Mouse (Mus musculus) brain, embryonic 14.5 days (tissue): ENCODE results near the gene Chrnb4. TPM values are rescaled to one million over a fixed set of nuclear protein-coding genes. Genes with fewer than 3 reads are reported as not detected.

Experiments used
- DNase-seq: peaks from one replicate; pipeline ENCODE4 v3.0.0-alpha.2; 2011; ENCODE audit warnings: low read depth
- CTCF ChIP-seq: fragments of 200-500 bp; IDR thresholded peaks from 2 replicates; pipeline ENCODE4 v1.5.1; 2012; ENCODE audit warnings: inconsistent platforms, mild to moderate bottlenecking, moderate library complexity, borderline replicate concordance; ENCODE audit not compliant: insufficient read depth, insufficient read length; ENCODE audit errors: extremely low read depth
- POLR2A ChIP-seq: fragments of 200-500 bp; IDR thresholded peaks from 2 replicates; pipeline ENCODE4 v1.6.1; 2012; ENCODE audit warnings: mild to moderate bottlenecking, inconsistent platforms, borderline replicate concordance; ENCODE audit not compliant: poor library complexity, insufficient read depth, insufficient read length, severe bottlenecking; ENCODE audit errors: extremely low read depth
- polyA plus RNA-seq: library from polyadenylated mRNA; depleted of rRNA; stranded (reverse); fragments of >200 nt; gene quantifications from 2 replicates; pipeline ENCODE4 v1.2.3, GENCODE M21; 2012

Chrnb4 gene
- polyA plus RNA-seq, 1 experiment, result 2.1 TPM

DNA sequence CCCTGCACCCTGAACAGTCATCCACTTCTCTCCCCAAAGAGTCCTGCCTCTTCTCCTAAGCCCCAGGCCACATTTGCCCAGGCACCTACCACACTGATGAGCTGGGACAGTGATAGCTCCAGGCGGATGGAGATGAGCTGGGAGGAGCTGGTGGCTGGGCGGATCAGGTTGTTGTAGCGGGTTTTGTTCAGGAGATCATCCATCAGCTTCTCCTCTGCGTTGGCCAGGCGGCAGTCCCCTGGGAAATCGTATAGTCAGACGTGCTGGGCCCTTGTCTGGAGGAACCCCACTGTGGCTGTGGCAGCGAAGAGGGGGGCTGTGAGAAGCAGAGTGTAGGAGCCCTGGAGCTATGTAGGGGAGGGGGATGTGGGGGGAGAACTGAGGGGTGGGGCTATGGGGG lies 4.9 kb downstream of the Chrnb4 start:
- TF ChIP-seq CTCF (no peak), POLR2A (no peak)
- no peak for DNase-seq

DNA sequence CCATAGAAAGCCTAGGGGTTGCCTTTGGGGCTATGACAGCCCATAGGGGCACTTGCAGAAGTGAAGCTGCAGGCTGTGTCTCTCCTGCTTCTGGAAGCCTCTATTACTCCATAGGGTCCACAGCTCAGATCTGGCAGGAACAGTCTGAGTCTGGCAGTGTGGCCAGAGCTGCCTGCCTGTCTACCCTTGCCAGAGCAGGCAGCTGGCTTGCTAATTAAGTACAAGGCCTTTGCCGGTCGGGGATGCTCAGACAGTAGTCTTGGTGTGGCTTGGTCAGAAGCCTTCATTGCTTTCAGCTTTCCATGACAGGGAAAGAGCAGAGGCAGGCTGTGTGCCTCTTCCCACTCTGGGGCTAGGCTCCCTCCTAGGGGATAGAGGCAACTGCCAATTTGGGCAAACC lies 7.2 kb downstream of the Chrnb4 start:
- peak; percentile 66 for DNase-seq

DNA sequence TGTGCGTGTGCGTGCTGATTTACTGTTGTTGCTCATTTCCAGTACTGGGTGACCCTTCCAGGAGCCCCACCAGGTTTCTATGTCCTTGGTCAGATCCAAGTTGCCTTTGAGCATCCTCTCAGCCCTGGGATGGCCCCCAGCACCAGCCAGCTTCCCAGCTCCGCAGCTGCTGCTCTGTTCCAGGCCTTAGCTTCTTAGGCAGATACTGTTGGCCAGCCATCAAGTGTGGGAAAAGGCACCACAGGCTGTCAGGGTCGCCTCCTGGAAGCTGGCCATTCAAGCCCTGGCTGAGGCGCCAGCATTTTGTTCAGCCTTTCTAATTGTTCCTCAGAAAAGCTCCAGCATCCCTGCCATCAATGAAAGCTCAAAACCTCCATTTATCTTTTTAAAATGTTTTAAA lies 8.6 kb downstream of the Chrnb4 start:
- DNase-seq, result peak; percentile 75
- TF ChIP-seq POLR2A (no peak), CTCF (no peak)

More for the DNA sequence above, 7.2 kb downstream of the Chrnb4 start:
- no peak for TF ChIP-seq CTCF
- TF ChIP-seq POLR2A, result no peak

DNA sequence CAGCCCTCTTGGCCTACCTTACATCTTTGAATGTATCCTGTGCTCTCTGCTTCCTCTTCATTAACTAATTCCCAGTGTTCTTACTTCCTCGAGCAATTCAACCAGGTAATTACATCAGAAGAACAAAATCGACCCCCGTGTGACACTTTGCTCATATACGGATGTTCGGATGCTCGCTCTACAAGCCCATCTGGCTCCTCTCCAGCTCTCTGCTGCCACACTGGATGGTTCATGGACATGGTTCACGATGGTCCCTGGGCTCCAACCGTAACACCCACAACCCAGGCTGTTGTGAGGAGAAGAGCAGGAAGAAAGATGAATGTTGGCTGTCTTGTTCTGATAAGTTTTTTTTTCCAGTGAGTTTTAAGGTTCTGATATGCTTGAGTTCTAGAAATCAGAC lies 9.6 kb downstream of the Chrnb4 start:
- no peak for DNase-seq

DNA sequence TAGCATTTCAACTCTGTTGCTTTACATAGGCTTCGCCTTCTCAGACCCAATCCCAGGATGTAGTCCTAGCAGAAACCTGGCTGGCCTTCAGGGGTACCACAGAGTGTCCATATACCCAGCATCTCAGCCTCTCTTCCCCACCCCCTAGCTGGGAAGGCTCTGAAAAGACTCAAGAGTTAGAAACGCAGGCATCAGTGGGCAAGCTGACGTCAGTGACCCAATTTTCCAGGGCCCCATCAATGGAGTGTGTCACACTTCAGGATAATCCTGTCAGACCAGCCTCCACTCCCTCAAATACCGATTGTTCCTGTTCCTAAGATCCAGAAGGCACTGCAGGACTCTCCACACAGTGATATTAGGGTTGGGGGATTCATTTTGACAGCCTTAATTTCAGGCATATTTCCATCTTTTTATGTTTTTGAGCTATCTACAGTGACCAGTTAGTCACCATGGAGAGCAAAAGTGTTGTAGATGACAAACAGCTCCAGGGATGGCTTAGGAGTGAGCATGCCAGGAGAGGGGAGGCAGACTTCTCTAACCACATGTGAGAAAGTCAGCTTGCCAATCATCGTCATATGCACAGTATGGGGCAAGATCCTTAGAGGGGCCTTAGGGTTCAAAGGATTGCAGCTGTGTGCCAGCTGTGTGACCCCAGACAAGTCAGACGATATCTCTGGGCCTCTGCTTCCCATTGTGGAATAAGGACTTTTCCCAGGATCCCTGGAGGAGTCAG lies 17.0 kb downstream of the Chrnb4 start:
- TF ChIP-seq POLR2A (no peak), CTCF (no peak)
- DNase-seq, result peak; percentile 64

More for the DNA sequence above, 9.6 kb downstream of the Chrnb4 start:
- TF ChIP-seq CTCF (no peak), POLR2A (no peak)

DNA sequence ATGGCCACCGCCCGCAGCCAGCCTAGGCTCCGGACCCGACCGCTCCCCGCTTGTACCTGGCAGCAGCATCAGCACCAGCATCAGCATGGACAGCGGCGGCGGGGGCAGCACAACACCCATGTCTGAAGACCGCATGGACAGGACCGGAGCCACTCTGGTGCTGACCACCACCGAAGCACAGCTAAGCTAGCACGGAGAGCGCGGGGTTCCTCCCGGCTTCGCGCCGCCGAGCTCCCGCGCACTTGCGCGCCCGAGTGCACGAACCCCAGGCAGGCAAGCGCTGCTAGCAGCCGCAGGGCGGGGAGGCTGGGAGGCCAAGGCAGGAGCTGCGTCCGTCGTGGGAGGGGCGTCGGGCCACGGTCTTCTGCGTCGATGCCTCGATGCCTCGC lies 22.3 kb downstream of the Chrnb4 start, which contains the start of gene Chrna3:
TSS of gene Chrna3 (minus strand) at position 288 of the 389 bp plus-strand sequence.
- TF ChIP-seq CTCF (no peak), POLR2A (0 out of 2 replicates have a peak, but pooled peaks have one; percentile 15)
- peak; percentile 66 for DNase-seq

DNA sequence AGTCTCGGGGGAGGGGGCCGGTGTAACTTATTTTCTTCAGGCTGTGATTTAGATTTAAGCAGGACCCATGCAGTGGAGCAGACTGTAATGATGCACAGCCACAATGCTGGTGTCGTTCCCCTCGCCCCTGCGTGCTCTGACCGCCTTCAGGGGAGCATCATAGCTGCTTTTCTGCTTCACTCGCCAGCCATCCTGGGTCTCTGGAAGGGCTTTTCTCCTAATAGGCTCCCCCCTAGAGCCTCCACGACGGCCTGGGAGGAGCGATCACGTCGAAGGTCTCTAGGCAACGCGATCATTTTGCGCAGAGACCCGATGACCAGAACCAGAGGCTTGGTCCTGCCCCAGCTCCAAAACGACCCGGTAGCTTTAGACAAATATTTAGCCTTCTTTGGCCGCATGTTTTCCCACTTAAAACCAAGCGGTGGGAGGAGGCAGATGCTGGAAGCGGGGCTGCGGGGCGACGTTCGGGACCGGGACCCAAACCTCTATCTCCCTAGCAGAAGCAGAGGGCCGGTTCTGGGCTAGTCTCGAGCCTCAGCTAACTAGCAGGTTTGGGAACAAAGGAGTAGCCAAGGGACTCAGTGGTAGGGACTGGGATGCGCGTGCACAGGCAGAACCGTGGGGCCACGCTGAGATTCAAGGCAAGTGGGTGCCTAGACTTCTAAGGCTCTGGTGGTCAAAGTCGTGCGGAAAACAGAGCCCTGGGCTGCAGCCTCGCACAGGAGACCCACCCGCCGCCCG lies 22.9 kb downstream of the Chrnb4 start:
- 0 out of 2 replicates have a peak, but pooled peaks have one; percentile 2 for TF ChIP-seq POLR2A
- no peak for TF ChIP-seq CTCF
- peak; percentile 34 for DNase-seq

DNA sequence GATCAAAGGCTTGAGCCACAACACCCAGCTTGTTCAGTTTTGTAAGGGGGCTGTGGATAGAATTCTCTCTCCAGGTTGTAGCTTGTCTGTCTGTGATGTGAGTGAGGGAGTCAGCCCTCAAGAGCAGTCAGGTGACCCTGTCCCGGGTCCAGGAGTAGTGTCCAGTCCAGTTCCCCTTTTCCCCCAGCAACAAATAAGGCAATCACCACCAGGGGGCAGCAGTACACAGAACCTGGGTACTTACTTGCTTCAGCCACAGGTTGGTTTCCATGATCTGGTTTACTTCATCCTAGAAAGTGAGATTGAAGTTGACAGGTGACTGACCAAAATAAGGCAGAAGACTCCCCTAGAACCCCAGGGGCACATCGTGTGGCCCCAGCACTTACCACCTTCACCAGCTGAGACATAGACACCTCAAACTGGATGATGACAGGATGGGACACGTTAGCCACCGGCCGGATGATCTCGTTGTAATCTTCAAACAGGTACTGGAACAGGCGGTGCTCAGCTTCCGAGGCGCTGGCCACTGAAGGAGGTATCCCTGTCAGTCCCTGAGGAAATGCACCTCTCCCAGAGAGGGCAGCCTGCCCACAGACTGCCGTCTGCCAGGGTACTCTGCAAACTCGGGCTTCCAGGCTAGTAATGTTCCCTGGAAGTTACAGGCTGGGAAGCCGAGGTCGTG lies 24.5 kb downstream of the Chrnb4 start:
- peak; percentile 80 for DNase-seq
- TF ChIP-seq POLR2A (no peak), CTCF (peak; percentile 83)

DNA sequence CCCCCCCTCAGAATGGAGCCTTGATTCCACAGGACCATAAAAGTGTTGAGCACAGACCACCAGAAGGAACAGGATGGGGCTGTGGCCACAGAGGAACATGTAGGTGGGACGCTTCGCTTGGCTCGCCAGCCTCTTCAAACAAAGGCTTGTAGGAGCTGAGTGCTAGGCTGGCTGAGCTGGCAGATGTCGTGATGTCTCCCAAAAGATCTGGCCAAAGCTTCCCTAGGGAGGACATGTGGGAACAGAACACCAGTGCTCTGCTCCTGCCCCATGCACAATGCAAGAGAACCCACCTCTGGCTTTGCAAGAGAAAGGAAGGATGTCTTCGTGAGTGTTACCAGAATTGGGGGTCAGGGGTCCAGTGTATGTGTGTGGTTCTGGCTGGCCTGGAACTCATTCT lies 25.3 kb downstream of the Chrnb4 start:
- TF ChIP-seq POLR2A (no peak), CTCF (no peak)
- no peak for DNase-seq

DNA sequence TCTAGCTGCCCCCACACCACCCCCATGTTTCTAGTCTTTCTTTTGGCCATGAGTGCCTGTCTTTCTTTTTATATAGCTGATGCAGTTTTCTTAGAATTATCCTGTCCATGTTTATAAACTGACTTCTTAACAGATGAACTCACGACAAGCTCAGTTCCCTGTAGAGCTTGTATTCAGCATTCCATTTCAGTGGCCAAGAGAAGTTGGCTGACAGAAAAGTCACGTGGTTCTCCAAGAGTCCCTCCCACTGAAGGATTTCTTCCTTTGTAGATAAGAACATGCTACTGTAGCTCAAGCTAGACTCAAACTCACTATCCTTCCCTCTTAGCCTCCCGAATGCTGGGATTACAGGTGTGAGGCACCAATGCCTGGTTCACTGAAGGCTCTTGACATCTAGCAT lies 31.7 kb downstream of the Chrnb4 start:
- TF ChIP-seq CTCF, result no peak
- no peak for TF ChIP-seq POLR2A
- DNase-seq, result no peak
